Mouse (Mus musculus) CH12.LX (cell line): ENCODE measurements around the gene Acoxl.

Source experiments
- CTCF ChIP-seq, 2 experiments: IDR thresholded peaks in 1 of 2; conservative IDR thresholded peaks in 1 of 2; 2 replicates each; pipeline ENCODE4 v1.5.1; 2011 to 2012; ENCODE audit warnings: low read depth in 2 of 2, low read length in 2 of 2, improper control_type of control experiment in 1 of 2, inconsistent platforms in 1 of 2, mild to moderate bottlenecking in 1 of 2, moderate library complexity in 1 of 2
- E2F4 ChIP-seq: IDR thresholded peaks from 2 replicates; pipeline ENCODE4 v1.6.1; 2011; ENCODE audit warnings: low read depth, low read length, improper control_type of control experiment; ENCODE audit not compliant: insufficient replicate concordance
- EP300 ChIP-seq: IDR thresholded peaks from 2 replicates; pipeline ENCODE4 v1.6.1; 2011; ENCODE audit warnings: low read length, improper control_type of control experiment
- HCFC1 ChIP-seq: IDR thresholded peaks from 2 replicates; pipeline ENCODE4 v1.6.1; 2012; ENCODE audit warnings: low read depth, mild to moderate bottlenecking, inconsistent platforms, low read length, improper control_type of control experiment
- JUND ChIP-seq: conservative IDR thresholded peaks from 2 replicates; pipeline ENCODE4 v1.6.1; 2011; ENCODE audit warnings: low read depth, low read length, improper control_type of control experiment
- MAX ChIP-seq: IDR thresholded peaks from 2 replicates; pipeline ENCODE4 v1.6.1; 2011; ENCODE audit warnings: low read length, improper control_type of control experiment
- MXI1 ChIP-seq: IDR thresholded peaks from 2 replicates; pipeline ENCODE4 v1.6.1; 2011; ENCODE audit warnings: mild to moderate bottlenecking, low read depth, low read length, improper control_type of control experiment
- USF1 ChIP-seq: IDR thresholded peaks from 2 replicates; pipeline ENCODE4 v1.6.1; 2014; ENCODE audit warnings: low read depth, mild to moderate bottlenecking, inconsistent platforms, low read length, improper control_type of control experiment
- ZKSCAN1 ChIP-seq: IDR thresholded peaks from 2 replicates; pipeline ENCODE4 v1.6.1; 2012; ENCODE audit warnings: low read depth, inconsistent platforms, low read length, improper control_type of control experiment, borderline replicate concordance

- TF ChIP-seq CTCF (conservative IDR thresholded peaks at IDR 0.05 in 1 of 2, IDR thresholded peaks at IDR 0.05 in 1 of 2; ENCODE audit: low read depth in 2 of 2, low read length in 2 of 2): no peak
- TF ChIP-seq HCFC1: no peak
- no peak for TF ChIP-seq E2F4
- no peak for TF ChIP-seq JUND
- no peak for TF ChIP-seq USF1
- TF ChIP-seq EP300: no peak
- TF ChIP-seq ZKSCAN1: no peak
- TF ChIP-seq MXI1: no peak
- no peak for TF ChIP-seq MAX
These were observed 7.3 kb downstream of the Acoxl start for GRCm38 (mm10) chr2:127846008-127846407.
